Mouse (Mus musculus): ENCODE results near the gene Bicdl2. TPM values are rescaled to one million over a fixed set of nuclear protein-coding genes. Genes with fewer than 3 reads are reported as not detected.

The Bicdl2 gene
- total RNA-seq, 2 experiments from 2014 or later, result 0.31 TPM; not detected in 1

GRCm38 (mm10) chr17:23704741-23705140, 44.4 kb downstream of the Bicdl2 start:
- DNase-seq (ENCODE audit: low spot score in 2 of 2), result no peak

DNA sequence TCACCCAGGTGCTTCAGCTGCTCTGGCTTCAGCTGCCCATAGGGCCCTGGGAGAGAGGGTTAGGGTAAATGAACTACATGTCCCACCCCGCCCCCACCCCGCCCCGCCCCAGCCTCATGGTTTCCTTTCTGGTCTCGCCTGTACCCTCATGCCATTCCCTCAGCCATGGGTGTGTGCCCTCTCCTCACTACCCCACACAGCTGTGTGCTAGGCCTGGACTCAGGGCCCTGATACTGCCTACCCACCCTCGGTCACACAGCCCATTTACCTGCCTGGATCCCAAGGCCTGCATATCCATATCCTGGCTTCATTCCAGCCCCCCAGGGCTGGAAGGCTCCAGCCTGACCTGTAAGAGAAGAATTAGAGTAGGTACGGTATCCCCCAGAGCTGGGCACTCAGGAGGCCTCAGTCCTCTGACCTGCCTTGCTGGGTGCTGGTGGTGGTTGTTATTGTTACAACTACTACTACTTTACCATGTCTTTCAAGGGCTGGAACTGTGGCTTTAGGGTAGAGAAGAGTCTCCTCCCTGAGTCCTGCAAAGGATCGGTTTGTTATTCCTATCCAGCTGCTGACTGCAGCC, 45.3 kb downstream of the Bicdl2 start:
- no peak for DNase-seq (ENCODE audit: low spot score in 2 of 2)

- DNase-seq (ENCODE audit: low spot score in 2 of 2), result peak; percentile 53 to 58
These were observed 45.9 kb downstream of the Bicdl2 start for GRCm38 (mm10) chr17:23706212-23706611.

DNA sequence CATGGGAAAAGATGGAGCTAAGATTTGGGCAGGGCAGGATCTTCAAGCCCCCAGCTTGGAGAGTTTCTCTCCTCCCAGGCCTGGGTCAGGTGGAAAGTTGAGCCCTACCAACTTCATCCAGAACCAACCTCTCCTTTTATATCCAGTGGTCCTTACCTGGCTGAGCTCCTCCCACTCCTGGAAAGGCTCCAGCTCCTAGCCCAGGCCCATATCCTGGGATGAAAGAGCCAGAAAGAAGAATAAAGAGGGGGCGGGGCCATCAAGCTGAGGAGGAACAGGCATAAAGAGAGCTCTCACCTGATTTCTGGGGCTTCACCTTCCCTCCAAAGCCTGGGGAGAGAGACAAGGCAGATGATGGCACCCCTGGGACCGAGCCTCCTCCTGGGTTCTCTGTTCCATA, 56.7 kb downstream of the Bicdl2 start:
- DNase-seq (ENCODE audit: low spot score in 2 of 2), result no peak

Other genes with a start within 250 kb of the Bicdl2 start
- not detected for gene Vmn2r117, start 180.8 kb upstream of the Bicdl2 start, total RNA-seq (2021)
- 10 to 100 TPM in 1 of 2 experiments, 1 to 10 TPM in 1; 8.5 to 11.5 TPM for gene Zfp213, start 96.3 kb upstream of the Bicdl2 start, total RNA-seq (2021)
- 10 to 100 TPM; 27.5 to 29.7 TPM for gene Zfp13, start 61.0 kb upstream of the Bicdl2 start, total RNA-seq (2021)
- gene Zscan10, start 59.6 kb upstream of the Bicdl2 start, total RNA-seq (2021), result not detected
- under 1 TPM; 0.56 to 0.90 TPM for gene Mmp25, start 15.2 kb upstream of the Bicdl2 start, total RNA-seq (2021)
- gene Hcfc1r1, start 13.1 kb downstream of the Bicdl2 start, total RNA-seq (2021), result 100 to 1,000 TPM; 132 to 134 TPM
- gene Thoc6, start 13.4 kb downstream of the Bicdl2 start, total RNA-seq (2021), result 10 to 100 TPM; 26.7 to 27.5 TPM
- gene Tnfrsf12a, start 17.0 kb downstream of the Bicdl2 start, total RNA-seq (2021), result 10 to 100 TPM; 53.2 to 53.8 TPM
- 10 to 100 TPM in 1 of 2 experiments, not detected in 1; 12.1 TPM for gene Cldn6, start 18.7 kb downstream of the Bicdl2 start, total RNA-seq (2021)
- 1 to 10 TPM in 1 of 2 experiments, not detected in 1; 2.4 TPM for gene Cldn9, start 23.5 kb downstream of the Bicdl2 start, total RNA-seq (2021)
- gene 1520401A03Rik, start 62.3 kb downstream of the Bicdl2 start, total RNA-seq (2021), result 1 to 10 TPM in 1 of 2 experiments, under 1 TPM in 1; 0.99 to 1.3 TPM
- 10 to 100 TPM; 20.0 to 22.4 TPM for gene Pkmyt1, start 65.8 kb downstream of the Bicdl2 start, total RNA-seq (2021)
- 10 to 100 TPM; 13.8 to 14.6 TPM for gene Paqr4, start 80.4 kb downstream of the Bicdl2 start, total RNA-seq (2021)
- gene Kremen2, start 85.3 kb downstream of the Bicdl2 start, total RNA-seq (2021), result under 1 TPM in 1 of 2 experiments, not detected in 1; 0.14 TPM
- gene Flywch1, start 111.1 kb downstream of the Bicdl2 start, total RNA-seq (2021), result 10 to 100 TPM; 60.9 to 62.4 TPM
- gene Flywch2, start 125.6 kb downstream of the Bicdl2 start, total RNA-seq (2021), result 10 to 100 TPM; 14.0 to 14.4 TPM
- 100 to 1,000 TPM; 855 to 927 TPM for gene Srrm2, start 130.0 kb downstream of the Bicdl2 start, total RNA-seq (2021)
- gene Elob, start 168.6 kb downstream of the Bicdl2 start, total RNA-seq (2021), result 100 to 1,000 TPM; 364 to 381 TPM
- gene Prss33, start 175.6 kb downstream of the Bicdl2 start, total RNA-seq (2021), result not detected
- gene Prss32, start 183.3 kb downstream of the Bicdl2 start, total RNA-seq (2021), result not detected
- gene Prss41, start 183.7 kb downstream of the Bicdl2 start, total RNA-seq (2021), result 1 to 10 TPM; 1.6 to 1.9 TPM
- gene Prss21, start 207.6 kb downstream of the Bicdl2 start, total RNA-seq (2021), result not detected
- gene Dcpp1, start 220.4 kb downstream of the Bicdl2 start, total RNA-seq (2021), result not detected
- gene Dcpp2, start 220.4 kb downstream of the Bicdl2 start, total RNA-seq (2021), result not detected

Data from adrenal gland, postnatal 4 days (tissue).